Mouse (Mus musculus) lung, adult 2 months (tissue): Measurements from ENCODE around the gene Rgs18.

Experiments
- CTCF ChIP-seq: fragments of 200-500 bp; IDR thresholded peaks from 2 replicates; pipeline ENCODE4 v1.5.1; 2011; ENCODE audit warnings: mild to moderate bottlenecking, low read length, control low read depth; ENCODE audit not compliant: insufficient read depth
- POLR2A ChIP-seq: fragments of 200-500 bp; IDR thresholded peaks from 2 replicates; pipeline ENCODE4 v1.6.1; 2011; ENCODE audit warnings: low read depth, mild to moderate bottlenecking, control low read depth, low read length, borderline replicate concordance; ENCODE audit errors: extremely low read depth

DNA sequence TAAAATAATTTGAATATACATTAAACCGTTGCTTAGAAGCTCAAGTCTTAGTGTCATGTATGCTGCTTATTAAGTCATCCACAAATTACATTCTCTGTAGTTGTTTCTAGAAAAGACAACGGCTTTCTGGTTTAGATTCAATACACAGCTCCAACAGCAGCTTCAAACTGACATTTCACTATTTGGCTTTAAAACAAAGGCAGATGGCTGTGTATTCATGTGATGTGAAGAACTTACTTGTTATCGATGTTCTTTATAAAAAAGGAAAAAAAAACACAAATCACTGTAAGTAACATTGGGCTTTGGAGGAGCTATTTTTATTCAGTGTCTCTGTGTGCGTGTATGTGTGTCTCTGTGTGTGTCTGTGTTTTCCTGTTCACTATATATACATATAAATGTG, 54.5 kb downstream of the Rgs18 start:
- no peak for TF ChIP-seq CTCF
- TF ChIP-seq POLR2A: no peak
